Mouse (Mus musculus) yolk sac, embryonic 10.5 days (tissue): Measurements from ENCODE around the gene 4930512M02Rik.

Source experiments
- DNase-seq: peaks from one replicate; pipeline ENCODE4 v3.0.0-alpha.2; 2017; ENCODE audit warnings: low spot score

Gene 4930512M02Rik

DNA sequence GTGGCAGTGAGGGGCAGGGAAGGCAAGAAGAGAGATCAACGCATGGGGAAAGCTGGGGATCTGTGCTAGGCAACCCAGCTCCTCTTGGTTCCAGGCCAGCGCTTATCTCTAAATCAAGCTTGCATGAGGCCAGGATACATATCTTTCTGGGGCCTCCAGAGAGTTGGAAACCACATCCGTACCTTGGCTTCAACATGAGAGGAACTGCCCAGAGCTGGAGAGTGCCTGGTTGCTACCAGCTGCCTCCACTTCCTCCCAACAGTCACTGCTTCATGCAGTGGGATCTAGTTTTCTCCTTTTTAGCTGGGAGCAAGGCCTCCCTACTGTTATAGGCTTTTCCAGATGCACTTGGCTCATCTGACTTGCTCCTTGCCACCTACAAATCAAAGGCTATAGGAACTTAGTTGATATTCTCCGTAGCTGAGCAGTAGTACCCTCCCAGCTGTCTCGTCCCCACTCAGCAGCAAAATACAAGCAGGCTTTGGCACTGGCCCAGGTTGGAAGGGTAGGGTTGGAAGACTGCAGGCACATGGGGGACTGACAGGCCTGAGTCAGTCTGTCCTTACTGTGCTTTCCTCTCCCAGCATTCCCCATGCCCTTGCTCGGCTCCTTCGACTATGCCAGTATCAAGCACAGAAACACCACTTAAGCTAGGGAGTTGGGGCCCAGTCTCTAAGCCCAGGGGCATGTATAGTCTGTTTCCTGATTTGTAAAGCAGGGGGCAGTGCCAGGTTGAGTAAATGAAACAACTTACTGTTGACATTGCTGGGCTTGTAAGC, 63.2 kb downstream of the 4930512M02Rik start:
- DNase-seq, result no peak

DNA sequence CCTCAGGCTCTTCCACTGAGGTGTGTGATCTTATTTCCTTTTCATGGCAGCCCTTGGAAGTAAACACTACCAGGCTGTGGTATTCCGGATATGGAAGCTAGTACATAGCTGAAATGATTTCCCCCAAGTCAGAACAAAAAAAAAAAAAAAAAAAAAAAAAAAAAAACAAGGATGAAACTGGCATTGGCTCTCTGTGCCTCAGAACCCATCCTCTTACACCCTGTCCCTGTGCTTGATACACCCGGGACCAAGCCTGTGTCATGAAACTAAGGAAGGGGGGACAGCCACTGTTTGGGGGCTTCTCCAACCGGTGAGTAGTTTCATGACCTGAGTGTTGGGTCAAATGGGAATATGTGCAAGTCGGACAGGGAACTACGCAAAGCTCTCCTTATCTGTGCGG, 66.5 kb downstream of the 4930512M02Rik start:
- no peak for DNase-seq

DNA sequence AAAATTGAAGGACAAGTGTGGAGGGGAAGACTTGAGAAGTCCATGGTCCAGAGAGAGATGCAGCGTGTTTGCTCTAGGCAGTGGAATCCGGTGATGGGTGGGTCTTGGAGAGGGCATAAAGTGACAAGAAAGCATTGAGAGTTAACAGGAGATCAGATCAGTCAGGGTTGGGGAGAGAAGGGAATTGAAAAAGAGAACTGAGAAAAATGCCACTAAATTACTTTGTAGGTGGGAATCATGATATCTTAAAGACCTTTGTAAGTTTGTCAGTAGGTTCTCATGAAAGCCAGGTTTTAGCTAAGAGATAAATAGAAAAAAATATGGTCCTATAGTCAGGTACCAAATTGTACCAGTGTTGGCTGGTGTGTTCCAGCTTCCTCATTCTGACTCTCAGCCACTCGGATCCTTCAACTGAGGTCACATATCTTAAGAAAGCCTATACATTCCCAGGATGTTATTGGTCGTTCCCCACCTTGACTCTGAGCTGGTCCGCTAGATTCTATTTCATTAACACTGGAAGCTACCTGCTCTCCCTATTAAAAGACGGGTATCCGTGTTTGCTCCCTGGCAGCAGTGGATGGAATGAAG, 68.4 kb downstream of the 4930512M02Rik start:
- no peak for DNase-seq

DNA sequence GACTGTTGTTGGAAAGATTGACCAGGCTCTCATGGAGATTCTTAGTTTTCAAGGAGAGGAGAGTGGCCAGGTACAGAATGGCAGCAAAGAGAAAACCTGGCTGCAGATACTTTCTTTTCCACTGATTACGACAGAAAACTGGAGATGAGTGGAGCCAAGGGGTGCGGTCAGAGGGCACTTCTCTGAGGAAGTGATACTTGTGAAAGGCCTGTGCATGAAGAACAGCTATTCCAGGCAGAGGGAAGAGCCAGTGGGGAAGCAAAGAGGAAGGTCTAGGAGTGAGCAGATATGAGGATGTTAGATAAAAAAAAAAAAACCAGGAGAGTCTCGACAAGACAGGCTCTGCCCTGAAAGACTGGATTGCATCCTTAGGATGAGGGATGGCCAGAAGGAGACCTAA, 69.0 kb downstream of the 4930512M02Rik start:
- DNase-seq, result no peak

DNA sequence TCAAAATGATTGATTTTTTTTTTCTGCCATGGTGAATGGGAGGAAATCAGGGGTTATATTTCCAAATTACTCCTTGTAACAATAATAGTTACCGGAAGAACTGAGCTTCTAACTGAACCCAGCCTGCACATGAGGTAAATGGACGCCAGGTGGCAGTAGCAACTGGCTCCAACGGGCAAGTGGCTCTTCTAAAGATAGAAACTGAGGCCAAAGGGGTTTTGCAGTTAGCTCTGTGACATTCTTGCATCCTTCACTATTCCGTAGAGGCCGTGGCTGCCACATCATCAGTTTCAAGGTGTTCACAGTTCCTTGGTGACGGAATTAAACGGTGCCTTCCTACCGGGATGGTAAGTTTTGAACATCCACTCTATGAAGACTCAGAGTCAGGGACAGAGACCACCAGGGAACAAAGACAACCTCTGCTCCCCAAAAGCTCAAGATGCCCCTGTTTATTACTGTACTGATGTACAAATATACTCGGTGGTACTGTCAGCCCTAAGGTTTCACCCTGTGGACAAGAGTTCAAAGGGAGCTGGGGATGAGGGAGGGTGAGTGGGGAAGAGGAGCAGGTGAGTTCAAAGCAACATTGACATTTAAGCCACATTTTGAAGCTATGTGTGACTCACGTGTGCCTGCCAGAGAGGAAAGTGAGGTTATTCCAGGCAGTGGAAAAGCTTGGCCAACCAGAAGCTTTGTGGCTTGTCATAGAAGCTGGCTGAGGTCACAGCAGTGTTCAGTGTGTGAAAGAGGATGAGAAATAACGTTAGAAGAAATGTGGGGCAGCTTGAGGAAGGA, 70.3 kb downstream of the 4930512M02Rik start:
- DNase-seq, result no peak

DNA sequence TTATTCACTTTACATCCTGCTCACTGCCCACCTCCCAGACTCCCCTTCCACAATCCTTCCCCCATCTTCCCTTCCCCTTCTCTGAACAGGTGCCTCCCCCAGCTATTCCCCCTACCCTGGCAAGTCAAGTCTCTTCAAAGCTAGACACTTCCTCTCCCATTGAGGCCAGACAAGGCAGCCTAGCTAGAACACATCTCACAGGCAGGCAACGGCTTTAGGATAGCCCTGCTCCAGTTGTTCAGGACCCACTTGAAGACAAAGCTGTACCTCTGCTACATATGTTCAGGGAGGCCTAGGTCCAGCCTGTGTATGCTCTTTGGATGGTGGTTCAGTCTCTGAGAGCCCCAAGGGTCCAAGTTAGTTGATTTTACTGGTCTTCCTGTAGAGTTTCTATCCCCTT, 71.4 kb downstream of the 4930512M02Rik start:
- no peak for DNase-seq

DNA sequence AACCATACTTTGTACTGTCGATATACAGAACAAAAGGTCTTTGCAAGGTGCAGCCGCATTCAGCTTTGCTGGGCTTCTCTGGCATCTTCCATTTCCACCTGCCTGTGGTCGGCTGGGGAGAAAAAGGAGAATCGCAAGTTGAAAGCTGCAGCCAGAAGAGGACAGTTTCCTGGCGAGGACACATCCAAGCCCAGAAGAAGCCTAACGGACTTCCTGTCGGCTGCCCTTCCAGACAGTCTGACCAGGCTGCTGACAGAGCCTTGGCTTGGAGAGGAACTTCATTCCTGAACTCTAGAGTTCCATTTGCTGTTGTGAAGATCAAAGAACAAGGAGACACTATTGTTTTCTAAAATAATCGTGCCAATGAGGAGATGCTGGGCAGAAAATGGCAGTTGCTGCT, 72.1 kb downstream of the 4930512M02Rik start:
- no peak for DNase-seq

DNA sequence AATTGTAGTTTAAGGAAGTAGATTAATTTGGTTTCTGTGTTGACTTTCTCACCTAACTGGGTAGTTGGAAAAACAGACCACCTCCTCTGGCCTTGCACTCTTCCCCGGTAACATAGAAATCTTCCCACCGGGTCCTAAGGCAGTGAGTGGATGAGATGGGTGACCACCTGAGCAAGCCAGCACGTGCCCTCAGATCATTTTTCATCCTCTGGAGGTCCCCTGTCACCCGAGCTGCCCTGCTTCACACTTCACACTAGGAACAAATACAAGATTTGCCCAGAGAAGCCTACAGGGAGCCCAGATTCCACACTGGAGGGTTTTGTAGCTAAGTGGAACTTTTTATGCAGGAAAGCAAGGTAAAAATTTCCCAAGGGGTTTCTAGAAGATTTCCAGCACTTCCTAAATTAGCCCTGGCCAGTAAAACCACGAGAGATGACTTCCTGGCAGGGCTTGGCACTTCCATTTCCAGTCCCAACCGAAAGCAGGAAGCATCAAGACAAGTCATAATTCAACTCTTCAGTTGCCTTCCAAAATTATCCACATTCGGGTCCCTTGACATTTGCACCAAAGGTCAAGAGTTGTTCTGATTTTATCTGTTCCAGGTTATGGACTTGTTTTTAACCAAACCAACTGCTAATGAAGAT, 79.9 kb downstream of the 4930512M02Rik start:
- DNase-seq, result no peak

DNA sequence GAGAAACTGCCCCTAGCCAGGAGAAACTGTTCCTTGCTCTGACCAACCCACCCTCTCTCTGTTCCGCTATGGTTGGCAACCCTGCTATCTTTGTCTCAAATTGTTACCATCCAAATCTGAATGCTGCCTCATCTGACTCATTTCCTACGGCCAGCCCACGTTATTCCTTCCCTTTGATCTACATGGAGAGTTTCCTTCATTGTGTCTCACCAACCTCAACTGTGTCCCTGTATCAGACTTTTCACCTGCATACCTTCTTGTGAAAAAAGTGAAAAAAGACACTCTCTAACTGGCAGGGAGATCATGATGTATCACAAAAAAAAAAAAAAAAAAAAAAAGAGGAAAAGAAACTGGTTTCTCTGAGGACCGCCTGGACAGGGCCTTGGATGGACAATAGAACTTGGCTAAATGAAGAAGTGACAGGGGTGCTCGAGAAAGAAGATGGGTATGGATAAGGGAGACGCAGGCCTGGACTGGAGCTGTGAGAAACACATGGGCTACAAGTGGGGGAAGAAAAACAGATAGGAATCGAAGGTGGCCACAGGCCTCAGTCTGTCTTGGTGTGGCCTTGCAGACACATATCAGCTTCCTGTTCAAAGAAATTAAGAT, 80.6 kb downstream of the 4930512M02Rik start:
- no peak for DNase-seq

DNA sequence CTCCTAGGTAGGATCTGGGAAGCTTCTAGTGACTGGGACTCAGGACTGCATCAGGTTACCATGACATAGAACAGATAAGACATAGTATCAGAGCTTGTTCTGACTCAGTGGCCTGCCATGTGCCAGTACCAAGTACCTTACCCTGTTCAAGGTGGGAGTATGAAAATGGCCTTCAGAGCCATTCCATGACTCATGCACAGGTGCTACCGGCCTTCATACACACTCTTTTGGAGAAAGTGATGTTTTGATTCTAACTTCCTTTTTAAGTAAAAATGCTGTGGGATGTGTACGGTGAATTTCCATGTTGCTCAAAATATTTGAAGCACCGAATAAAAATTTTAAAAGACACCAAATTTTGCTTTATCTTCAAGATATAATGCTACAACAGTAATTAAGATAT, 81.7 kb downstream of the 4930512M02Rik start:
- no peak for DNase-seq
